Mouse (Mus musculus) kidney, adult 2 months (tissue): ENCODE results near the gene Samm50. TPM values are rescaled to one million over a fixed set of nuclear protein-coding genes. Genes with fewer than 3 reads are reported as not detected.

ENCODE experiments used
- DNase-seq: peaks from one replicate; pipeline ENCODE4 v3.0.0; 2021
- H3K27ac ChIP-seq: fragments of 200-500 bp; 2 replicates; pipeline ENCODE4 v1.5.1; 2012; ENCODE audit warnings: low read depth, low read length, control low read depth, inconsistent platforms; ENCODE audit not compliant: insufficient read depth
- H3K27me3 ChIP-seq: fragments of 200-500 bp; replicated peaks from 2 replicates; pipeline ENCODE4 v1.6.1; 2012; ENCODE audit warnings: mild to moderate bottlenecking, moderate library complexity, low read length, inconsistent platforms; ENCODE audit not compliant: control insufficient read depth, insufficient read depth
- H3K36me3 ChIP-seq: fragments of 200-500 bp; 2 replicates; pipeline ENCODE4 v1.6.1; 2012; ENCODE audit warnings: mild to moderate bottlenecking, moderate library complexity, low read length, inconsistent platforms; ENCODE audit not compliant: control insufficient read depth, insufficient read depth
- H3K4me1 ChIP-seq: fragments of 200-500 bp; 2 replicates; pipeline ENCODE4 v1.6.1; 2011; ENCODE audit warnings: low read length; ENCODE audit not compliant: control insufficient read depth, insufficient read depth
- H3K4me3 ChIP-seq: fragments of 200-500 bp; 2 replicates; pipeline ENCODE4 v1.5.1; 2011; ENCODE audit warnings: mild to moderate bottlenecking, low read depth, low read length, control low read depth; ENCODE audit not compliant: insufficient read depth
- CTCF ChIP-seq: fragments of 200-500 bp; conservative IDR thresholded peaks from 2 replicates; pipeline ENCODE4 v1.5.1; 2011; ENCODE audit warnings: low read depth, mild to moderate bottlenecking, control low read depth, low read length, moderate library complexity, mixed read lengths; ENCODE audit not compliant: insufficient read depth, insufficient read length
- POLR2A ChIP-seq: fragments of 200-500 bp; IDR thresholded peaks from one replicate; pipeline ENCODE4 v1.6.1; 2011; ENCODE audit warnings: low read depth, low read length, control low read depth
- WGBS: fragments of 180-500 bp; shearing (Covaris S2); methylation state at CpG from one replicate; pipeline ENCODE4 v1.1.7; 2018; 5-methylcytosine and 5-hydroxymethylcytosine counted together
- polyA plus RNA-seq: library from polyadenylated mRNA; depleted of rRNA; stranded (reverse); fragments of >200 nt; gene quantifications from 2 replicates; pipeline ENCODE4 v1.2.3, GENCODE M21; 2012; rRNA removed

The Samm50 gene
- polyA plus RNA-seq, 1 experiment: 22.9 TPM

GRCm38 (mm10) chr15:84266290-84266689 lies 74.2 kb downstream of the Samm50 start:
- H3K27me3 ChIP-seq: no peaks in the 10 kb centered on the region
- no peak overlapping the region for H3K4me3 ChIP-seq
- TF ChIP-seq CTCF (no peak), POLR2A (no peak)
- H3K4me1 ChIP-seq: 0 out of 2 replicates have a peak, but pooled peaks cover 6% of the 10 kb centered on the region
- DNase-seq: no peak
- H3K36me3 ChIP-seq: no peaks in the 10 kb centered on the region
- WGBS: 83% methylated on average over 4 of the region's 4 CpGs
- H3K27ac ChIP-seq: no peak overlapping the region

Other genes with a start within 250 kb of the Samm50 start
- 0.10 and 0.34 TPM in 2 replicates for gene Efcab6, start 126.9 kb upstream of the Samm50 start, polyA plus RNA-seq
- 0.69 and 1.5 TPM in 2 replicates for gene Sult4a1, start 86.5 kb upstream of the Samm50 start, polyA plus RNA-seq
- 0.05 and 0.11 TPM in 2 replicates for gene Pnpla5, start 69.1 kb upstream of the Samm50 start, polyA plus RNA-seq
- gene Pnpla3, start 24.4 kb upstream of the Samm50 start, polyA plus RNA-seq: 28.4 and 40.6 TPM in 2 replicates
- 7.1 and 8.5 TPM in 2 replicates for gene Parvb, start 39.8 kb downstream of the Samm50 start, polyA plus RNA-seq
- gene Parvg, start 131.8 kb downstream of the Samm50 start, polyA plus RNA-seq: 1.5 and 4.5 TPM in 2 replicates